Mouse (Mus musculus) neural tube, embryonic 11.5 days (tissue): ENCODE data around the gene Phf19. TPM values are rescaled to one million over a fixed set of nuclear protein-coding genes. Genes with fewer than 3 reads are reported as not detected.

Experiments used
- ATAC-seq: fragments of 200-750 bp; cut with Nextera tagmentation; 2 replicates; pipeline ENCODE4 v1.8.0; 2017; ENCODE audit warnings: moderate number of reproducible peaks, mild to moderate bottlenecking, moderate TSS enrichment, moderate library complexity; ENCODE audit not compliant: insufficient read depth, low FRiP score, low TSS enrichment
- DNase-seq: peaks from one replicate; pipeline ENCODE4 v3.0.0-alpha.2; 2015; ENCODE audit warnings: low spot score
- H3K27ac ChIP-seq: fragments of 300-500 bp; sonication (generic); 2 replicates; pipeline ENCODE4 v1.5.1; 2014; ENCODE audit warnings: low read depth, mild to moderate bottlenecking, low read length
- H3K27me3 ChIP-seq: fragments of 300-500 bp; sonication (generic); 2 replicates; pipeline ENCODE4 v1.6.1; 2014; ENCODE audit warnings: mild to moderate bottlenecking, low read length, mixed read lengths; ENCODE audit not compliant: control insufficient read depth, insufficient read depth
- H3K36me3 ChIP-seq: fragments of 300-500 bp; sonication (generic); 2 replicates; pipeline ENCODE4 v1.6.1; 2014; ENCODE audit warnings: mild to moderate bottlenecking, low read length, moderate library complexity, mixed read lengths; ENCODE audit not compliant: control insufficient read depth, insufficient read depth
- H3K4me1 ChIP-seq: fragments of 300-500 bp; sonication (generic); 2 replicates; pipeline ENCODE4 v1.6.1; 2014; ENCODE audit warnings: low read length, mixed read lengths; ENCODE audit not compliant: control insufficient read depth, insufficient read depth
- H3K4me2 ChIP-seq: fragments of 300-500 bp; sonication (generic); 2 replicates; pipeline ENCODE4 v1.6.1; 2014; ENCODE audit warnings: low read depth, mild to moderate bottlenecking, moderate library complexity
- H3K4me3 ChIP-seq: fragments of 300-500 bp; sonication (generic); 2 replicates; pipeline ENCODE4 v1.5.1; 2014; ENCODE audit warnings: low read depth, low read length
- H3K9ac ChIP-seq: fragments of 300-500 bp; sonication (generic); 2 replicates; pipeline ENCODE4 v1.6.1; 2014; ENCODE audit warnings: mild to moderate bottlenecking, low read length
- H3K9me3 ChIP-seq: fragments of 300-500 bp; sonication (generic); 2 replicates; pipeline ENCODE4 v1.6.1; 2016; ENCODE audit warnings: low read length; ENCODE audit not compliant: control insufficient read depth
- WGBS: fragments of 180-500 bp; shearing (Covaris S2); extraction: QIAGEN DNeasy Blood & Tissue Kit; methylation state at CpG from one replicate; pipeline ENCODE4 v1.1.7; 2014; 5-methylcytosine and 5-hydroxymethylcytosine counted together
- polyA plus RNA-seq: library from polyadenylated mRNA; unstranded; fragments of >200 nt; fragmentation: Nextera tagmentation; extraction: Ambion mirVana; gene quantifications from 2 replicates; pipeline ENCODE4 v1.2.1, GENCODE M21; 2014

Gene Phf19
- polyA plus RNA-seq, 1 experiment from 2014 or later: 1.9 TPM

GRCm38 (mm10) chr2:34958036-34958435 lies 44.2 kb upstream of the Phf19 start:
- Histone ChIP-seq H3K36me3 (no peaks in the 10 kb centered on the region), H3K9me3 (no peaks in the 10 kb centered on the region), H3K4me2 (no peak overlapping the region), H3K9ac (no peak overlapping the region), H3K27me3 (no peaks in the 10 kb centered on the region), H3K4me1 (peaks cover 4% of the 10 kb centered on the region; the same call in 1 of the 2 replicates), H3K27ac (no peak overlapping the region), H3K4me3 (no peak overlapping the region)
- 81% methylated on average over 7 of the region's 7 CpGs for WGBS
- DNase-seq: no peak
- ATAC-seq: no peak

- H3K4me3 ChIP-seq: no peak overlapping the region
- 77% methylated on average over 1 of the region's 1 CpGs for WGBS
- H3K4me1 ChIP-seq: peaks cover 4% of the 10 kb centered on the region; the same call in 1 of the 2 replicates
- H3K27me3 ChIP-seq: no peaks in the 10 kb centered on the region
- no peaks in the 10 kb centered on the region for H3K9me3 ChIP-seq
- no peak for ATAC-seq
- DNase-seq: no peak
- H3K36me3 ChIP-seq: no peaks in the 10 kb centered on the region
- no peak overlapping the region for H3K4me2 ChIP-seq
- H3K9ac ChIP-seq: no peak overlapping the region
- H3K27ac ChIP-seq: no peak overlapping the region
These were observed 43.6 kb upstream of the Phf19 start for GRCm38 (mm10) chr2:34957405-34957804.

- no peak overlapping the region for H3K4me3 ChIP-seq
- no peak overlapping the region for H3K9ac ChIP-seq
- DNase-seq: no peak
- no peaks in the 10 kb centered on the region for H3K27me3 ChIP-seq
- no peaks in the 10 kb centered on the region for H3K36me3 ChIP-seq
- no peaks in the 10 kb centered on the region for H3K9me3 ChIP-seq
- WGBS: 65% methylated on average over 5 of the region's 5 CpGs
- peaks cover 4% of the 10 kb centered on the region; the same call in 1 of the 2 replicates for H3K4me1 ChIP-seq
- no peak overlapping the region for H3K4me2 ChIP-seq
- ATAC-seq: no peak
- no peak overlapping the region for H3K27ac ChIP-seq
These were observed 43.1 kb upstream of the Phf19 start for GRCm38 (mm10) chr2:34956941-34957340.

- no peak for DNase-seq
- H3K36me3 ChIP-seq: no peaks in the 10 kb centered on the region
- H3K4me3 ChIP-seq: no peak overlapping the region
- H3K4me2 ChIP-seq: no peak overlapping the region
- no peaks in the 10 kb centered on the region for H3K9me3 ChIP-seq
- H3K4me1 ChIP-seq: no peaks in the 10 kb centered on the region
- no peak overlapping the region for H3K27ac ChIP-seq
- no peaks in the 10 kb centered on the region for H3K27me3 ChIP-seq
- H3K9ac ChIP-seq: no peak overlapping the region
- no peak for ATAC-seq
These were observed 40.5 kb upstream of the Phf19 start for GRCm38 (mm10) chr2:34954344-34954743.

- H3K4me3 ChIP-seq: no peak overlapping the region
- no peaks in the 10 kb centered on the region for H3K4me1 ChIP-seq
- no peaks in the 10 kb centered on the region for H3K36me3 ChIP-seq
- DNase-seq (no peak), ATAC-seq (no peak)
- H3K27ac ChIP-seq: no peak overlapping the region
- H3K9ac ChIP-seq: no peak overlapping the region
- H3K9me3 ChIP-seq: no peaks in the 10 kb centered on the region
- 74% methylated on average over 2 of the region's 2 CpGs for WGBS
- H3K4me2 ChIP-seq: no peak overlapping the region
- H3K27me3 ChIP-seq: no peaks in the 10 kb centered on the region
These were observed 39.8 kb upstream of the Phf19 start for GRCm38 (mm10) chr2:34953547-34954116.

- Histone ChIP-seq H3K4me3 (no peak overlapping the region), H3K4me2 (no peak overlapping the region), H3K4me1 (no peaks in the 10 kb centered on the region), H3K27me3 (no peaks in the 10 kb centered on the region), H3K27ac (no peak overlapping the region), H3K36me3 (no peaks in the 10 kb centered on the region), H3K9ac (no peak overlapping the region), H3K9me3 (no peaks in the 10 kb centered on the region)
- WGBS: 76% methylated on average over 4 of the region's 4 CpGs
- ATAC-seq (no peak), DNase-seq (no peak)
These were observed 39.2 kb upstream of the Phf19 start for GRCm38 (mm10) chr2:34953018-34953417.

GRCm38 (mm10) chr2:34951469-34951868 lies 37.6 kb upstream of the Phf19 start:
- Histone ChIP-seq H3K4me3 (no peak overlapping the region), H3K27ac (no peak overlapping the region), H3K4me1 (no peaks in the 10 kb centered on the region), H3K9ac (no peak overlapping the region), H3K36me3 (no peaks in the 10 kb centered on the region), H3K27me3 (no peaks in the 10 kb centered on the region), H3K4me2 (no peak overlapping the region), H3K9me3 (no peaks in the 10 kb centered on the region)
- no peak for DNase-seq
- no peak for ATAC-seq

GRCm38 (mm10) chr2:34948622-34949021 lies 34.8 kb upstream of the Phf19 start:
- no peak overlapping the region for H3K9ac ChIP-seq
- WGBS: 43% methylated on average over 2 of the region's 2 CpGs
- no peaks in the 10 kb centered on the region for H3K9me3 ChIP-seq
- H3K4me1 ChIP-seq: no peaks in the 10 kb centered on the region
- H3K4me3 ChIP-seq: no peak overlapping the region
- no peak overlapping the region for H3K27ac ChIP-seq
- no peaks in the 10 kb centered on the region for H3K27me3 ChIP-seq
- H3K36me3 ChIP-seq: no peaks in the 10 kb centered on the region
- no peak overlapping the region for H3K4me2 ChIP-seq
- DNase-seq: no peak
- ATAC-seq: no peak

- no peak overlapping the region for H3K4me2 ChIP-seq
- H3K4me1 ChIP-seq: no peaks in the 10 kb centered on the region
- no peaks in the 10 kb centered on the region for H3K36me3 ChIP-seq
- no peaks in the 10 kb centered on the region for H3K9me3 ChIP-seq
- WGBS: 49% methylated on average over 4 of the region's 4 CpGs
- no peak for DNase-seq
- no peaks in the 10 kb centered on the region for H3K27me3 ChIP-seq
- H3K9ac ChIP-seq: no peak overlapping the region
- ATAC-seq: no peak
- no peak overlapping the region for H3K4me3 ChIP-seq
- no peak overlapping the region for H3K27ac ChIP-seq
These were observed 32.2 kb upstream of the Phf19 start for GRCm38 (mm10) chr2:34946046-34946445.
